Mouse (Mus musculus) bone marrow macrophage, adult 2 months (primary cell): Measurements from ENCODE around the gene Fam169a.

ENCODE experiments used
- CTCF ChIP-seq: IDR thresholded peaks from 2 replicates; pipeline ENCODE4 v1.5.1; 2012; ENCODE audit warnings: low read depth, mild to moderate bottlenecking, low read length, moderate library complexity
- POLR2A ChIP-seq: IDR thresholded peaks from 2 replicates; pipeline ENCODE4 v1.6.1; 2012; ENCODE audit warnings: mild to moderate bottlenecking, low read depth, low read length, borderline replicate concordance

- no peak for TF ChIP-seq CTCF
- no peak for TF ChIP-seq POLR2A
Measured at GRCm38 (mm10) chr13:97176731-97177130, 109.6 kb downstream of the Fam169a start.
